ENCODE assay signal across 8 mouse cellular contexts in genomic region chr9:21799010-21799350, GRCm38 (mm10). TPM values are rescaled to one million over a fixed set of nuclear protein-coding genes. Genes with fewer than 3 reads are reported as not detected.
A peak's percentile ranks its signal among the peaks of the same experiment; 100 is the strongest.
DNase-seq lines count a peak whose midpoint lies in the region; ATAC-seq and TF ChIP-seq lines count a peak whose summit lies in the region.

No protein-coding gene starts in this region.

- peak overlapping the region; percentile 96 for H3K27ac ChIP-seq in kidney, embryonic 16.5 days (ENCODE audit: low read length)
- peak overlapping the region; percentile 93 for H3K27ac ChIP-seq in embryonic facial prominence, embryonic 12.5 days
- H3K27ac ChIP-seq in intestine, postnatal 0 days (ENCODE audit: low read depth, low read length): peak overlapping the region; percentile 71; the same call in 1 of the 2 replicates
- no peak overlapping the region for H3K27ac ChIP-seq in neural tube, embryonic 12.5 days

- peaks cover 25% of the 10 kb centered on the region for H3K4me1 ChIP-seq in kidney, embryonic 16.5 days (ENCODE audit: insufficient read depth, low read length)
- peaks cover 24% of the 10 kb centered on the region for H3K4me1 ChIP-seq in embryonic facial prominence, embryonic 12.5 days
- no peaks in the 10 kb centered on the region for H3K4me1 ChIP-seq in intestine, postnatal 0 days (replicated peaks; ENCODE audit: control insufficient read depth, insufficient read depth, low read length)
- H3K4me1 ChIP-seq in neural tube, embryonic 12.5 days: peaks cover 10% of the 10 kb centered on the region

- H3K9ac ChIP-seq in kidney, embryonic 16.5 days (replicated peaks; ENCODE audit: low read length): no peak overlapping the region; the same call in 1 of the 2 replicates
- no peak overlapping the region for H3K9ac ChIP-seq in embryonic facial prominence, embryonic 12.5 days
- no peak overlapping the region for H3K9ac ChIP-seq in intestine, postnatal 0 days (ENCODE audit: low read depth, low read length)
- H3K9ac ChIP-seq in neural tube, embryonic 12.5 days: no peak overlapping the region

- no peak for DNase-seq in kidney, postnatal 25 days
- no peak for DNase-seq in right cerebral cortex, adult 18-20 months
- DNase-seq in adrenal gland, adult 18-20 months (ENCODE audit: low spot score in 2 of 2): no peak

- WGBS in kidney, embryonic 16.5 days: 37% methylated on average over 3 of the region's 3 CpGs
- 65% methylated on average over 3 of the region's 3 CpGs for WGBS in embryonic facial prominence, embryonic 12.5 days
- WGBS in intestine, postnatal 0 days: 23% methylated on average over 3 of the region's 3 CpGs
- WGBS in neural tube, embryonic 12.5 days: 54% methylated on average over 3 of the region's 3 CpGs

- H3K27me3 ChIP-seq in kidney, embryonic 16.5 days (ENCODE audit: insufficient read depth, low read length): no peaks in the 10 kb centered on the region
- no peaks in the 10 kb centered on the region for H3K27me3 ChIP-seq in embryonic facial prominence, embryonic 12.5 days
- H3K27me3 ChIP-seq in intestine, postnatal 0 days (replicated peaks; ENCODE audit: control insufficient read depth, insufficient read depth, low read length): no peaks in the 10 kb centered on the region
- H3K27me3 ChIP-seq in neural tube, embryonic 12.5 days (replicated peaks): no peaks in the 10 kb centered on the region

- no peaks in the 10 kb centered on the region for H3K9me3 ChIP-seq in kidney, embryonic 16.5 days (ENCODE audit: low read length)
- H3K9me3 ChIP-seq in embryonic facial prominence, embryonic 12.5 days: no peaks in the 10 kb centered on the region
- no peaks in the 10 kb centered on the region for H3K9me3 ChIP-seq in intestine, postnatal 0 days (ENCODE audit: control insufficient read depth)
- H3K9me3 ChIP-seq in neural tube, embryonic 12.5 days: no peaks in the 10 kb centered on the region

- no peak for TF ChIP-seq CTCF in intestine, postnatal 0 days (IDR thresholded peaks at IDR 0.05; ENCODE audit: low read depth)

- H3K36me3 ChIP-seq in kidney, embryonic 16.5 days (ENCODE audit: insufficient read depth, low read length): peaks cover 20% of the 10 kb centered on the region
- peaks cover 39% of the 10 kb centered on the region for H3K36me3 ChIP-seq in embryonic facial prominence, embryonic 12.5 days
- H3K36me3 ChIP-seq in intestine, postnatal 0 days (ENCODE audit: control insufficient read depth, insufficient read depth): peaks cover 44% of the 10 kb centered on the region
- peaks cover 17% of the 10 kb centered on the region for H3K36me3 ChIP-seq in neural tube, embryonic 12.5 days

- peak overlapping the region; percentile 70 for H3K4me2 ChIP-seq in kidney, embryonic 16.5 days (replicated peaks; ENCODE audit: low read depth, low read length)
- H3K4me2 ChIP-seq in embryonic facial prominence, embryonic 12.5 days (replicated peaks): peak overlapping the region; percentile 70
- H3K4me2 ChIP-seq in intestine, postnatal 0 days (replicated peaks; ENCODE audit: low read depth): peak overlapping the region; percentile 97
- peak overlapping the region; percentile 78 for H3K4me2 ChIP-seq in neural tube, embryonic 12.5 days (replicated peaks)

- ATAC-seq in kidney, embryonic 16.5 days (ENCODE audit: low FRiP score, low TSS enrichment): no peak
- ATAC-seq in embryonic facial prominence, embryonic 12.5 days (ENCODE audit: insufficient number of reproducible peaks, insufficient read depth, low FRiP score, low TSS enrichment): no peak
- no peak for ATAC-seq in intestine, postnatal 0 days
- no peak for ATAC-seq in neural tube, embryonic 12.5 days (ENCODE audit: low FRiP score, low read depth)
- no peak for ATAC-seq in inflammation-experienced regulatory T-cells, adult 6 months

- peak overlapping the region; percentile 89 for H3K4me3 ChIP-seq in kidney, embryonic 16.5 days (ENCODE audit: low read length)
- H3K4me3 ChIP-seq in embryonic facial prominence, embryonic 12.5 days: peak overlapping the region; percentile 66
- peak overlapping the region; percentile 77 for H3K4me3 ChIP-seq in intestine, postnatal 0 days (ENCODE audit: low read depth, low read length)
- H3K4me3 ChIP-seq in neural tube, embryonic 12.5 days: peak overlapping the region; percentile 66

RNA-seq across cellular contexts. Expression of gene Kank2, which starts 0.4 kb away (rescaled TPM):
- polyA plus RNA-seq in kidney, embryonic 16.5 days (2015; fragmentation: Nextera tagmentation; extraction: Ambion mirVana): 18.7 and 19.7 TPM in 2 replicates
- 20.4 and 21.6 TPM in 2 replicates for polyA plus RNA-seq in embryonic facial prominence, embryonic 12.5 days (2016; fragmentation: Nextera tagmentation; extraction: Ambion mirVana)
- polyA plus RNA-seq in intestine, postnatal 0 days (2015; fragmentation: Nextera tagmentation; extraction: Ambion mirVana): 6.4 TPM in 2 replicates
- polyA plus RNA-seq in neural tube, embryonic 12.5 days (2016; fragmentation: Nextera tagmentation; extraction: Ambion mirVana): 7.2 and 8.5 TPM in 2 replicates
- not detected for polyA plus RNA-seq in inflammation-experienced regulatory T-cells, adult 6 months (2017; shearing (Covaris generic))
- 10 to 100 TPM; 31.1 to 31.3 TPM for total RNA-seq in adrenal gland, adult 18-20 months (2021)

RNA-seq across cellular contexts. Expression of gene Angptl8, which starts 36.3 kb away (rescaled TPM):
- 5.4 and 6.0 TPM in 2 replicates for polyA plus RNA-seq in kidney, embryonic 16.5 days (2015; fragmentation: Nextera tagmentation; extraction: Ambion mirVana)
- polyA plus RNA-seq in embryonic facial prominence, embryonic 12.5 days (2016; fragmentation: Nextera tagmentation; extraction: Ambion mirVana): 0.96 and 1.7 TPM in 2 replicates
- 15.9 and 21.1 TPM in 2 replicates for polyA plus RNA-seq in intestine, postnatal 0 days (2015; fragmentation: Nextera tagmentation; extraction: Ambion mirVana)
- polyA plus RNA-seq in neural tube, embryonic 12.5 days (2016; fragmentation: Nextera tagmentation; extraction: Ambion mirVana): 0.53 TPM in 1 of 2 replicates, not detected in the other
- not detected for polyA plus RNA-seq in inflammation-experienced regulatory T-cells, adult 6 months (2017; shearing (Covaris generic))
- 10 to 100 TPM in 1 of 2 experiments, 1 to 10 TPM in 1; 8.2 to 26.2 TPM for total RNA-seq in adrenal gland, adult 18-20 months (2021)

RNA-seq across cellular contexts. Expression of gene Spc24, which starts 38.9 kb away (rescaled TPM):
- 120 and 134 TPM in 2 replicates for polyA plus RNA-seq in kidney, embryonic 16.5 days (2015; fragmentation: Nextera tagmentation; extraction: Ambion mirVana)
- 117 and 126 TPM in 2 replicates for polyA plus RNA-seq in embryonic facial prominence, embryonic 12.5 days (2016; fragmentation: Nextera tagmentation; extraction: Ambion mirVana)
- 23.5 and 32.4 TPM in 2 replicates for polyA plus RNA-seq in intestine, postnatal 0 days (2015; fragmentation: Nextera tagmentation; extraction: Ambion mirVana)
- polyA plus RNA-seq in neural tube, embryonic 12.5 days (2016; fragmentation: Nextera tagmentation; extraction: Ambion mirVana): 59.9 and 73.5 TPM in 2 replicates
- polyA plus RNA-seq in inflammation-experienced regulatory T-cells, adult 6 months (2017; shearing (Covaris generic)): 10 to 100 TPM in 1 of 3 experiments, 1 to 10 TPM in 2; 5.5 to 54.9 (median 8.6) TPM
- 1 to 10 TPM in 1 of 2 experiments, under 1 TPM in 1; 0.56 to 1.1 TPM for total RNA-seq in adrenal gland, adult 18-20 months (2021)

RNA-seq across cellular contexts. Expression of gene Dock6, which starts 53.5 kb away (rescaled TPM):
- polyA plus RNA-seq in kidney, embryonic 16.5 days (2015; fragmentation: Nextera tagmentation; extraction: Ambion mirVana): 46.8 and 47.1 TPM in 2 replicates
- polyA plus RNA-seq in embryonic facial prominence, embryonic 12.5 days (2016; fragmentation: Nextera tagmentation; extraction: Ambion mirVana): 30.8 and 33.3 TPM in 2 replicates
- 15.5 and 18.4 TPM in 2 replicates for polyA plus RNA-seq in intestine, postnatal 0 days (2015; fragmentation: Nextera tagmentation; extraction: Ambion mirVana)
- 26.2 and 26.9 TPM in 2 replicates for polyA plus RNA-seq in neural tube, embryonic 12.5 days (2016; fragmentation: Nextera tagmentation; extraction: Ambion mirVana)
- polyA plus RNA-seq in inflammation-experienced regulatory T-cells, adult 6 months (2017; shearing (Covaris generic)): 1 to 10 TPM; 1.7 to 2.1 (median 1.9) TPM
- 10 to 100 TPM; 29.7 to 36.1 TPM for total RNA-seq in adrenal gland, adult 18-20 months (2021)
